Mouse (Mus musculus) left cerebral cortex, adult 2 months (tissue): ENCODE data around the gene AI481877. TPM values are rescaled to one million over a fixed set of nuclear protein-coding genes. Genes with fewer than 3 reads are reported as not detected.

Experiments
- DNase-seq, 2 experiments: peaks; one replicate each; pipeline ENCODE4 v3.0.0; 2021 to 2022; ENCODE audit warnings: low spot score in 2 of 2, mixed read lengths in 1 of 2; ENCODE audit errors: extremely low spot score in 1 of 2
- H3K27ac ChIP-seq: fragments of 200-600 bp; 2 replicates; pipeline ENCODE4 v1.8.1; 2022
- H3K4me3 ChIP-seq: fragments of 200-600 bp; 2 replicates; pipeline ENCODE4 v1.8.1; 2022
- CTCF ChIP-seq: fragments of 200-600 bp; IDR thresholded peaks from 2 replicates; pipeline ENCODE4 v1.8.1; 2022; ENCODE audit warnings: antibody characterized with exemption, mild to moderate bottlenecking, moderate library complexity
- intact Hi-C: fragments of 180-260 bp; cut with DNase I; formaldehyde crosslinking; loops from one replicate; pipeline ENCODE4 v1.15.1; 2025
- total RNA-seq, 2 experiments: library from RNA; stranded (reverse); gene quantifications; 2 replicates each; pipeline ENCODE4 v1.2.3; 2021

AI481877 gene
- total RNA-seq, 2 experiments from 2014 or later, result not detected

GRCm38 (mm10) chr4:59167251-59167847 lies 28.6 kb upstream of the AI481877 start:
- intact Hi-C loops, result no loop called here
- Histone ChIP-seq H3K4me3 (no peak overlapping the region), H3K27ac (no peak overlapping the region)
- TF ChIP-seq CTCF, result no peak
- no peak for DNase-seq

- no peak overlapping the region for H3K27ac ChIP-seq
- no peak for TF ChIP-seq CTCF
- H3K4me3 ChIP-seq, result no peak overlapping the region
- no peak for DNase-seq
- intact Hi-C loops, result no loop called here
These were observed 25.3 kb upstream of the AI481877 start for GRCm38 (mm10) chr4:59164034-59164433.

- Histone ChIP-seq H3K27ac (no peak overlapping the region), H3K4me3 (no peak overlapping the region)
- DNase-seq, result no peak
- intact Hi-C loops, result no loop called here
- TF ChIP-seq CTCF, result no peak
These were observed 22.3 kb upstream of the AI481877 start for GRCm38 (mm10) chr4:59160959-59161670.

- DNase-seq, result no peak
- H3K27ac ChIP-seq, result no peak overlapping the region
- H3K4me3 ChIP-seq, result no peak overlapping the region
- TF ChIP-seq CTCF, result no peak
- intact Hi-C loops, result no loop called here
These were observed 21.5 kb upstream of the AI481877 start for GRCm38 (mm10) chr4:59160289-59160688.

- Histone ChIP-seq H3K4me3 (no peak overlapping the region), H3K27ac (no peak overlapping the region)
- no peak for DNase-seq
- intact Hi-C loops, result no loop called here
- TF ChIP-seq CTCF, result no peak
These were observed 18.9 kb upstream of the AI481877 start for GRCm38 (mm10) chr4:59157654-59158053.

GRCm38 (mm10) chr4:59156897-59157592 lies 18.3 kb upstream of the AI481877 start:
- no peak overlapping the region for H3K4me3 ChIP-seq
- intact Hi-C loops, result no loop called here
- TF ChIP-seq CTCF, result no peak
- no peak overlapping the region for H3K27ac ChIP-seq
- no peak for DNase-seq

- DNase-seq, result no peak
- H3K4me3 ChIP-seq, result no peak overlapping the region
- intact Hi-C loops, result no loop called here
- no peak for TF ChIP-seq CTCF
- no peak overlapping the region for H3K27ac ChIP-seq
These were observed 13.2 kb upstream of the AI481877 start for GRCm38 (mm10) chr4:59151953-59152352.

GRCm38 (mm10) chr4:59150907-59151306 lies 12.1 kb upstream of the AI481877 start:
- Histone ChIP-seq H3K4me3 (no peak overlapping the region), H3K27ac (no peak overlapping the region)
- intact Hi-C loops, result no loop called here
- no peak for TF ChIP-seq CTCF
- DNase-seq, result no peak

GRCm38 (mm10) chr4:59149043-59149442 lies 10.3 kb upstream of the AI481877 start:
- H3K27ac ChIP-seq, result no peak overlapping the region
- DNase-seq, result no peak
- H3K4me3 ChIP-seq, result no peak overlapping the region
- intact Hi-C loops, result no loop called here
- no peak for TF ChIP-seq CTCF

- no peak overlapping the region for H3K27ac ChIP-seq
- DNase-seq, result no peak
- no peak overlapping the region for H3K4me3 ChIP-seq
- intact Hi-C loops, result no loop called here
- no peak for TF ChIP-seq CTCF
These were observed 9.8 kb downstream of the AI481877 start for GRCm38 (mm10) chr4:59128935-59129334.

GRCm38 (mm10) chr4:59125053-59125452 lies 13.7 kb downstream of the AI481877 start:
- no peak for DNase-seq
- TF ChIP-seq CTCF, result no peak
- no peak overlapping the region for H3K4me3 ChIP-seq
- no peak overlapping the region for H3K27ac ChIP-seq
- intact Hi-C loops, result no loop called here

GRCm38 (mm10) chr4:59123557-59123956 lies 15.2 kb downstream of the AI481877 start:
- no peak overlapping the region for H3K27ac ChIP-seq
- intact Hi-C loops, result no loop called here
- TF ChIP-seq CTCF, result peak; percentile 27
- H3K4me3 ChIP-seq, result no peak overlapping the region
- no peak for DNase-seq
